Mouse (Mus musculus) CD4-positive, CD25-positive, alpha-beta regulatory T cell, adult 4 months (primary cell): ENCODE measurements around the gene Cd320. TPM values are rescaled to one million over a fixed set of nuclear protein-coding genes. Genes with fewer than 3 reads are reported as not detected.

ENCODE experiments used
- polyA plus RNA-seq, 2 experiments: library from polyadenylated mRNA; unstranded; fragments of 100-300 nt; shearing (Covaris generic); gene quantifications; one replicate each; pipeline ENCODE4 v1.2.1; 2017

Gene Cd320
- polyA plus RNA-seq, 2 experiments from 2014 or later, result 11.0 to 11.9 TPM

Other genes starting within 250 kb of the Cd320 start
- gene Zfp414, start 214.0 kb upstream of the Cd320 start, polyA plus RNA-seq, result 10 to 100 TPM; 51.4 to 82.4 TPM
- 1 to 10 TPM; 1.3 to 2.4 TPM for gene Pram1, start 205.0 kb upstream of the Cd320 start, polyA plus RNA-seq
- gene Hnrnpm, start 156.2 kb upstream of the Cd320 start, polyA plus RNA-seq, result 100 to 1,000 TPM; 297 to 326 TPM
- 10 to 100 TPM; 23.1 to 24.4 TPM for gene March2, start 124.4 kb upstream of the Cd320 start, polyA plus RNA-seq
- gene Rab11b, start 82.6 kb upstream of the Cd320 start, polyA plus RNA-seq, result 100 to 1,000 TPM; 257 to 400 TPM
- 1 to 10 TPM; 4.4 to 6.1 TPM for gene Angptl4, start 61.3 kb upstream of the Cd320 start, polyA plus RNA-seq
- gene Kank3, start 32.6 kb upstream of the Cd320 start, polyA plus RNA-seq, result 1 to 10 TPM; 6.3 to 8.9 TPM
- gene Rps28, start 18.5 kb upstream of the Cd320 start, polyA plus RNA-seq, result 1,000 to 10,000 TPM; 1,453 to 2,471 TPM
- 100 to 1,000 TPM; 377 to 404 TPM for gene Ndufa7, start 18.5 kb upstream of the Cd320 start, polyA plus RNA-seq
- not detected for gene Gm7029, start 30.7 kb downstream of the Cd320 start, polyA plus RNA-seq
- 1 to 10 TPM; 1.3 to 4.7 TPM for gene Kifc1, start 47.6 kb downstream of the Cd320 start, polyA plus RNA-seq
- 1 to 10 TPM; 2.0 to 3.1 TPM for gene Platr17, start 62.0 kb downstream of the Cd320 start, polyA plus RNA-seq
- 100 to 1,000 TPM; 117 to 200 TPM for gene Daxx, start 66.3 kb downstream of the Cd320 start, polyA plus RNA-seq
- 100 to 1,000 TPM; 348 to 555 TPM for gene Tapbp, start 72.8 kb downstream of the Cd320 start, polyA plus RNA-seq
- 1 to 10 TPM; 3.6 to 3.8 TPM for gene Zbtb22, start 72.8 kb downstream of the Cd320 start, polyA plus RNA-seq
- 10 to 100 TPM; 30.2 to 31.4 TPM for gene Rgl2, start 86.5 kb downstream of the Cd320 start, polyA plus RNA-seq
- gene Pfdn6, start 97.3 kb downstream of the Cd320 start, polyA plus RNA-seq, result 100 to 1,000 TPM; 121 to 141 TPM
- gene Wdr46, start 97.6 kb downstream of the Cd320 start, polyA plus RNA-seq, result 10 to 100 TPM; 11.5 to 14.3 TPM
- 10 to 100 TPM; 13.2 to 21.0 TPM for gene B3galt4, start 108.4 kb downstream of the Cd320 start, polyA plus RNA-seq
- 10 to 100 TPM; 27.4 to 47.4 TPM for gene Vps52, start 112.7 kb downstream of the Cd320 start, polyA plus RNA-seq
- gene Rps18, start 112.9 kb downstream of the Cd320 start, polyA plus RNA-seq, result 1,000 to 10,000 TPM; 6,766 to 6,959 TPM
- 1,000 to 10,000 TPM; 5,395 to 7,513 TPM for gene H2-K1, start 157.3 kb downstream of the Cd320 start, polyA plus RNA-seq
- 1 to 10 TPM; 2.2 to 2.3 TPM for gene Ring1, start 181.6 kb downstream of the Cd320 start, polyA plus RNA-seq
- gene H2-Ke6, start 185.0 kb downstream of the Cd320 start, polyA plus RNA-seq, result 10 to 100 TPM; 20.9 to 21.4 TPM
- gene Slc39a7, start 188.6 kb downstream of the Cd320 start, polyA plus RNA-seq, result 10 to 100 TPM; 53.0 to 92.6 TPM
- 10 to 100 TPM; 11.2 to 12.5 TPM for gene Rxrb, start 188.7 kb downstream of the Cd320 start, polyA plus RNA-seq
- under 1 TPM; 0.15 to 0.42 TPM for gene Col11a2, start 196.3 kb downstream of the Cd320 start, polyA plus RNA-seq
- 10 to 100 TPM; 56.0 to 68.2 TPM for gene H2-Oa, start 249.2 kb downstream of the Cd320 start, polyA plus RNA-seq